Mouse (Mus musculus): ENCODE data around the gene Olfr1184.

GRCm38 (mm10) chr2:88483298-88483697 lies at the start of gene Olfr1184:
- TF ChIP-seq CTCF (conservative IDR thresholded peaks at IDR 0.05; ENCODE audit: low read length) (no peak), NANOG (IDR thresholded peaks at IDR 0.05; ENCODE audit: borderline replicate concordance, low read length) (no peak)
